Mouse (Mus musculus) MEL-GATA-1-ER (cell line): ENCODE data around the gene Gpr75.

Source experiments
- DNase-seq: peaks from one replicate; pipeline ENCODE4 v3.0.0-alpha.2; 2012; ENCODE audit warnings: low read depth; ENCODE audit errors: extremely low read depth

Gpr75 gene

GRCm38 (mm10) chr11:30885171-30885871 is at the start of gene Gpr75, which contains the start of gene Asb3:
Gene Gpr75, plus strand, starts transcription at chr11:30885358.
Gene Asb3, plus strand, starts transcription at chr11:30885416.
- DNase-seq, result no peak

- no peak for DNase-seq
These were observed 46.4 kb upstream of the Gpr75 start for GRCm38 (mm10) chr11:30838793-30839192.

GRCm38 (mm10) chr11:30844355-30844754 is 40.8 kb upstream of the Gpr75 start:
- DNase-seq, result no peak

- no peak for DNase-seq
These were observed 12.7 kb upstream of the Gpr75 start for GRCm38 (mm10) chr11:30872425-30872824.

GRCm38 (mm10) chr11:30888153-30888552 is 3.0 kb downstream of the Gpr75 start:
- no peak for DNase-seq

- DNase-seq, result no peak
These were observed 11.0 kb downstream of the Gpr75 start for GRCm38 (mm10) chr11:30896201-30896600.

GRCm38 (mm10) chr11:30899312-30899711 is 14.2 kb downstream of the Gpr75 start:
- DNase-seq, result no peak

- DNase-seq, result no peak
These were observed 27.2 kb downstream of the Gpr75 start for GRCm38 (mm10) chr11:30912311-30912710.

- DNase-seq, result no peak
These were observed 35.5 kb downstream of the Gpr75 start for GRCm38 (mm10) chr11:30920641-30921040.

- DNase-seq, result no peak
These were observed 38.1 kb downstream of the Gpr75 start for GRCm38 (mm10) chr11:30923283-30923682.

GRCm38 (mm10) chr11:30928079-30928478 is 42.9 kb downstream of the Gpr75 start:
- peak; percentile 40 for DNase-seq

GRCm38 (mm10) chr11:30928498-30928897 is 43.3 kb downstream of the Gpr75 start:
- no peak for DNase-seq
